ENCODE assay signal across 8 mouse cellular contexts in genomic region chr7:75427322-75427721, GRCm38 (mm10). TPM values are rescaled to one million over a fixed set of nuclear protein-coding genes. Genes with fewer than 3 reads are reported as not detected.
DNase-seq lines count a peak whose midpoint lies in the region; ATAC-seq and TF ChIP-seq lines count a peak whose summit lies in the region.

No protein-coding gene starts in this region.

- H3K9ac ChIP-seq in intestine, postnatal 0 days (ENCODE audit: low read depth, low read length), result no peak overlapping the region
- H3K9ac ChIP-seq in stomach, embryonic 15.5 days, result no peak overlapping the region
- H3K9ac ChIP-seq in forebrain, embryonic 16.5 days (replicated peaks; ENCODE audit: low read depth, low read length), result no peak overlapping the region

- H3K27me3 ChIP-seq in cerebellum, adult 2 months (ENCODE audit: control insufficient read depth, insufficient read depth, low read length), result no peaks in the 10 kb centered on the region
- no peaks in the 10 kb centered on the region for H3K27me3 ChIP-seq in intestine, postnatal 0 days (replicated peaks; ENCODE audit: control insufficient read depth, insufficient read depth, low read length)
- no peaks in the 10 kb centered on the region for H3K27me3 ChIP-seq in stomach, embryonic 15.5 days (replicated peaks)
- no peaks in the 10 kb centered on the region for H3K27me3 ChIP-seq in forebrain, embryonic 16.5 days (replicated peaks; ENCODE audit: control insufficient read depth, insufficient read depth, low read length)

- no peaks in the 10 kb centered on the region for H3K4me1 ChIP-seq in cerebellum, adult 2 months (ENCODE audit: control insufficient read depth, insufficient read depth, low read length)
- peaks cover 7% of the 10 kb centered on the region; the same call in 1 of the 2 replicates for H3K4me1 ChIP-seq in intestine, postnatal 0 days (replicated peaks; ENCODE audit: control insufficient read depth, insufficient read depth, low read length)
- no peaks in the 10 kb centered on the region for H3K4me1 ChIP-seq in stomach, embryonic 15.5 days
- no peaks in the 10 kb centered on the region for H3K4me1 ChIP-seq in forebrain, embryonic 16.5 days (replicated peaks; ENCODE audit: control insufficient read depth, insufficient read depth, low read length)

- no peak for TF ChIP-seq CTCF in cerebellum, adult 2 months (IDR thresholded peaks at IDR 0.05; ENCODE audit: borderline replicate concordance, insufficient read depth, low read depth, low read length)
- TF ChIP-seq CTCF in intestine, postnatal 0 days (IDR thresholded peaks at IDR 0.05; ENCODE audit: low read depth), result no peak

- no peaks in the 10 kb centered on the region for H3K36me3 ChIP-seq in intestine, postnatal 0 days (ENCODE audit: control insufficient read depth, insufficient read depth)
- H3K36me3 ChIP-seq in stomach, embryonic 15.5 days, result no peaks in the 10 kb centered on the region
- H3K36me3 ChIP-seq in forebrain, embryonic 16.5 days (ENCODE audit: control insufficient read depth, insufficient read depth), result no peaks in the 10 kb centered on the region

- H3K4me2 ChIP-seq in intestine, postnatal 0 days (replicated peaks; ENCODE audit: low read depth), result no peak overlapping the region
- no peak overlapping the region for H3K4me2 ChIP-seq in stomach, embryonic 15.5 days
- no peak overlapping the region for H3K4me2 ChIP-seq in forebrain, embryonic 16.5 days (ENCODE audit: low read length)

- no peak overlapping the region for H3K27ac ChIP-seq in cerebellum, adult 2 months (ENCODE audit: insufficient read depth, low read length)
- H3K27ac ChIP-seq in intestine, postnatal 0 days (ENCODE audit: low read depth, low read length), result no peak overlapping the region; the same call in 1 of the 2 replicates
- H3K27ac ChIP-seq in stomach, embryonic 15.5 days, result peak overlapping the region; percentile 36; the same call in 1 of the 2 replicates
- no peak overlapping the region for H3K27ac ChIP-seq in forebrain, embryonic 16.5 days (ENCODE audit: low read length)

- peak; percentile 35 to 63 for DNase-seq in cerebellum, adult 2 months
- no peak for DNase-seq in cerebellum, adult 9-11 months
- peak; percentile 3 to 13 for DNase-seq in cerebellum, postnatal 36 days
- no peak for DNase-seq in layer of hippocampus, adult 9-10 months (ENCODE audit: low spot score)

- no peaks in the 10 kb centered on the region for H3K9me3 ChIP-seq in intestine, postnatal 0 days (ENCODE audit: control insufficient read depth)
- H3K9me3 ChIP-seq in stomach, embryonic 15.5 days, result no peaks in the 10 kb centered on the region
- H3K9me3 ChIP-seq in forebrain, embryonic 16.5 days (ENCODE audit: control insufficient read depth, low read length), result no peaks in the 10 kb centered on the region

- TF ChIP-seq POLR2A in cerebellum, adult 2 months (IDR thresholded peaks at IDR 0.05; ENCODE audit: borderline replicate concordance, insufficient read depth, low read length), result no peak

- H3K4me3 ChIP-seq in cerebellum, adult 2 months (replicated peaks; ENCODE audit: insufficient read depth, low read depth, low read length), result no peak overlapping the region
- H3K4me3 ChIP-seq in intestine, postnatal 0 days (ENCODE audit: low read depth, low read length), result no peak overlapping the region
- H3K4me3 ChIP-seq in stomach, embryonic 15.5 days (replicated peaks), result no peak overlapping the region
- no peak overlapping the region for H3K4me3 ChIP-seq in forebrain, embryonic 16.5 days (replicated peaks; ENCODE audit: low read length)

- WGBS in cerebellum, adult 2 months, result 12% methylated on average over 4 of the region's 4 CpGs
- WGBS in intestine, postnatal 0 days, result 10% methylated on average over 4 of the region's 4 CpGs
- 31% methylated on average over 4 of the region's 4 CpGs for whole genome bisulfite sequencing in stomach, embryonic 15.5 days
- 74% methylated on average over 4 of the region's 4 CpGs for WGBS in forebrain, embryonic 16.5 days

- peak; percentile 91 for ATAC-seq in intestine, postnatal 0 days
- peak; percentile 31; the same call in 1 of the 2 replicates for ATAC-seq in stomach, embryonic 15.5 days (ENCODE audit: insufficient read depth, low FRiP score, low read depth)
- no peak for ATAC-seq in forebrain, embryonic 16.5 days
- ATAC-seq in erythroblast, adult 5-6 weeks (replicated peaks; ENCODE audit: low FRiP score, poor library complexity, severe bottlenecking), result no peak

RNA-seq across cellular contexts. Expression of gene Akap13, which starts 28.0 kb away (rescaled TPM):
- 4.3 and 5.4 TPM in 2 replicates for polyA plus RNA-seq in cerebellum, adult 2 months (2012; rRNA removed)
- 17.4 and 19.9 TPM in 2 replicates for polyA plus RNA-seq in intestine, postnatal 0 days (2015; fragmentation: Nextera tagmentation; extraction: Ambion mirVana)
- 36.8 and 38.6 TPM in 2 replicates for polyA plus RNA-seq in stomach, embryonic 15.5 days (2015; fragmentation: Nextera tagmentation; extraction: Ambion mirVana)
- polyA plus RNA-seq in forebrain, embryonic 16.5 days (2015; fragmentation: Nextera tagmentation; extraction: Ambion mirVana), result 10.0 and 12.0 TPM in 2 replicates
- total RNA-seq in erythroblast, adult 5-6 weeks (2015; ENCODE audit: low replicate concordance), result 608 and 666 TPM in 2 replicates
- 2,657 and 2,715 TPM in 2 replicates for total RNA-seq in erythroblast, adult 5-6 weeks (2017; ENCODE audit: low replicate concordance)

Comparison
In these comparisons a context has a peak if more than half of its experiments do, and no peak if none do; other contexts are left out.
1. DNase-seq: peak in cerebellum, adult 2 months (2 of 2) and cerebellum, postnatal 36 days (2 of 2); none in cerebellum, adult 9-11 months (single experiment) and layer of hippocampus, adult 9-10 months (single experiment).
2. ATAC-seq: peak in intestine, postnatal 0 days (single experiment) and stomach, embryonic 15.5 days (single experiment); none in forebrain, embryonic 16.5 days (single experiment) and erythroblast, adult 5-6 weeks (single experiment).